Mouse (Mus musculus): ENCODE results near the gene Dock4. TPM values are rescaled to one million over a fixed set of nuclear protein-coding genes. Genes with fewer than 3 reads are reported as not detected.
"Not testable (repeated sequence)": the region's sequence is repeated elsewhere in the genome, so short reads cannot be mapped to it uniquely, and the experiment has no call there.

Gene Dock4
- polyA plus RNA-seq, 1 experiment, result 4.1 TPM

DNA sequence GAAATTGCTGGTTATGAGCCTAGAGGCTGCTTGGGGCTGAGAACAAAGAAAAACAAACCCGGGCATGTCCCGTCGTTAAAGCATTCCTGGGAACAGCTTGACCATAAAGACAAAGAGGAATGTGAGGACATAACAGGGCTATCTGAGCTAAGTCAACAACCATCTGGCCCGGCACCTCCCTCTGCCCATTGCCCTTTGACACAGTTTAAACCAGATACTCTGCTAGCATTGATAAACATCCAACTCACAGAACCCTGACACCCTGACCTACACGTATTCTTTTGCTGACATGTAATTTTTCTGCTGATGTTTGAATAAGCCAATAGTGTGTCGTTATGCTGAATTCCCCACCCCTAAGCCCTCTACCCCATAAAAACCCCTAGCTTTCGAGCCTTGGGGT, 427.5 kb downstream of the Dock4 start:
- DNase-seq (ENCODE audit: low spot score), result not testable (repeated sequence)

DNA sequence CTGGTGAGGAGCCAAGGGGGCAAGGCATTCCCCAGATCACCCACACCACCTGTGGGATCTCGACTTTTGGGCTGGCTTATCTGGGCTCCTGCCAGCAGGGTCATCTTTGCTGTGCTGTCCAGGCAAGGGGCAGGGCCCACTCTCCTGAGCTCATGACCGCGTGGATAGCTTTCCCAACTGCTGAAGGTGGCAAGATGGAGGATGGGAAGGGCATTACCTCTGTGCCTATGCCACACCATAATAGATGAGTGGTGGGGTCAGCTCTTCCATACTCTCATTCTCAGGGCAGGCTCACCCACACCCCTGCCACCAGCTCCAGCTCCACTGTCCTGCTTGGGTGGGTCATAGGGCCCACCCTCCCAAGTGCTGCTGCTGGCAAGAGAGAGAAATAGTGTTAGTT, 439.2 kb downstream of the Dock4 start:
- DNase-seq (ENCODE audit: low spot score), result no peak

DNA sequence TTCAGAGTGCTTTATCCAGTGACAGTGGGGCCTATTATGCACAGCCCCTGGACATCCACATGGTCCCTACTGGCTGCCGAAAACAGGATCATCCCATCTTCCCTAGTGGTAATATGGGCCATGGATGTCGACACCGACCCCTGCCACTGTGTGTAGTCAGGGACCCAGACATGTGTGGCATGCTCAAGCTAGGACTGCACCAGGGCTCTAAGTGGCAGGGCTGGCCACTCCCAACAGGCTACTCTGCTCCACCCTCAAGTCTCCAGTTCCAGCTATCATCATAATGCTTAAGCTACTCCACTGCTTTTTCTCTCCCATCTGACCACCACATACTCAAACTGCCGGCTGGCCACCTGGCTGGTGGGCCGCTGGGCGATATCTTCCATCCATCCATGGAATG, 439.6 kb downstream of the Dock4 start:
- no peak for DNase-seq (ENCODE audit: low spot score)

DNA sequence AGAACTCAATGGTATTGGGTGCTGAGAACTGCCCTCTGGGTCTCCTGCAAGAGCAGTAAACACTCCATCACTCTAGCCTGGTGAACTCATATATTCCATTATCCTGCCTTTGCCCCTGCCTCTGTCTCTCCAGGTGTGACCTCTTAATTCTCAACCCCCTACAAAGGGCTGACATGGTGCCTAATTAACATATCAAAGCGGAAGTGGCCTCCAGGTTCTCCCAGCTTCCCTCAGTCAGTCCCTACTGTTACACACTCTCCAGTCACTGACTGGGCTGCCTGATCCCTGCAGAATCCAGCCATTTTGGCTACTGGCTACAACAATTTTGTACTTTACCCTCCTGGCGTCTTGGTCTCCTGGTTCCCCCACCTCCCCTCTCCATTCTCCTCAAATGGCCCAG, 441.7 kb downstream of the Dock4 start:
- DNase-seq (ENCODE audit: low spot score), result no peak

DNA sequence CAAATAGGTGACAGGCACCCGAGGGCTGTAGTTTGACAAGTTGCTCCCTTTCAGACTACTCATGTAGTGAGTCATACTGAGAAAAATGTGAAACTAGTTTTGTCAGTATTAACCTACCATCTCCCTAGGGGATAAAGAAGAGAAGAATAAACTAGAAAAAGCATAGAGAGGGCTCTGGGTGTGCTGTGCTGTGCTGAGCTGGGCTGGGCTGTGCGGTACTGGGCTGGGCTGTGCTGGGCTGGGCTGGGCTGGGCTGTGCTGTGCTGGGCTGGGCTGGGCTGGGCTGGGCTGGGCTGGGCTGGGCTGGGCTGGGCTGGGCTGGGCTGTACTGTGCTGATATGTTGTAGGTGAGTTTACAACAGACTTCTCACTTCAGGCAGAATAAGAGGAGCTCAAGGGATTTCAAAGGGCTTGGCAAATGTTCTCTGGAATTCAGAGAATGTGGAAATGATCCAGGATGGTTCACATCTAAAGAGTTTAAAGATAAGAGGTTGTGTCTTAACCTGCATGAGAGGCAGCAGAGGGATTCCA, 442.6 kb downstream of the Dock4 start:
- no peak for DNase-seq (ENCODE audit: low spot score)

DNA sequence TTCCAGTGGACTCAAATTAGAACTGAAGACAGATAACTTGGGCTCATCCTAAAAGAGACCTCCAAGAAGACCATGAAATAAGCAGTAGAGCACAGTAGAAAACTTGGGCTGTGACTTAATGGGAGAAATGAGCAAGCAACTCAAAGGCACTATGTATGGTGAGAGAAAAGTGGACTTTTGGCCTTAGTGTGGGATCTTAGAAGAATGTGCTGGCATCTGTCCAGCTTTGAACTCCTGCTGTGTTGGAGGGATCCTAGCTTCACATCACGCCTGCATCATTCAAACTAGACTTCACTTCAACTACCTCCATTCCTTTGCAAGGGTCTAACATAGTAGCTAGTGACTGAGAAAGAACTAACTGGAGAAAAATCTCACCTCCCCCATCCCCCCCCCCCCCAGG, 443.1 kb downstream of the Dock4 start:
- DNase-seq (ENCODE audit: low spot score), result no peak

DNA sequence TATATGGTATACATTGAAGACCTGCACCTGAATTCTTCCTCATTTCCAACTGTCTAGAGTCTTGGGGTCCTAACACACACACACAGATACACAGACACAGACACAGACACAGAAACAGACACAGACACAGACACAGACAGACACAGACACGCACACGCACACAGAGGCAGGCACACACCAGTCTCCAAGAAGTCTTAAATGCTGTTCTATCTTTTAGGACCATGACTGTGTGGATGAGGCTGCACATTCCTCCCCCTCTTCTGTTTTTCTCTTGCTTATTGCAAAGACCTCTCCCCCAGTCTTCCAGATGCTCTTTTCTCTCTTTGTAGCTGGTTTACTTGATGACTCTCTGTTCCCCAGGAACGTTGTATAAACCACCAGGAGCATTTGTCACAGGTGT, 443.8 kb downstream of the Dock4 start:
- no peak for DNase-seq (ENCODE audit: low spot score)

DNA sequence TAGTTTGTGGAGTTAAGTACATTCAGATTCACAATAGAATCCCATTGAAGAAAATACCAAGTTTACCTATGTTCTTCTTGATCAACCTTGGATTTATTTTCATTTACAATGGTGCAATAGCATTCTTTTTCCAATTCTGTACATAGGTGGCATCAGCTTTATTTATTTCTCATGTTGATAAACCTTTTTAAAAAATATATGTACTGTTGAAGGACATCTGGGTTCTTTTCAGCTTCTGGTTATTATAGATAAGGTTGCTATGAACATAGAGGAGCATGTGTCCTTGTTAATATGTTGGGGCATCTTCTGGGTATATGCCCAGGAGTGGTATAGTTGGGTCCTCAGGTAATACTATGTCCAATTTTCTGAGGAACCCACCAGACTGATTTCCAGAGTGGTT, 445.4 kb downstream of the Dock4 start:
- DNase-seq (ENCODE audit: low spot score), result no peak

DNA sequence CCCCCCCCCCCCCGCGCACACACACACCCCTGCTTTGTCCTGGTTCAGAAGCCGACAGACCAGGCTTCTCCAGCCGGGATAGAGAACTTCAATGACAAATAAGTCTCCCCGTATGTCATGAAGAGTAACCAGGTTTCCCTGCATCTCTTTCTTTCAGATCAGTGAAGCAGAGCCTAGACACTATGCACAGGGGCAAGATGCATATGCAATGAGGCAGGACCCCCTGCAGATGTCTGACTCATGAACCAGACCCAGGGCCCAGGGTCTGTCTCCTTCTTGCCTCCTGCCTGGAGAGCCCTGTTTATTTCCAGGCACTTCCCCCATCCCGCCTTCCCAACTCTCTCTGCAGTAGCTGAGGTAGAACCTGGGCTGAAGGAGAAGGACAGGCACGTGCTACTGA, 448.0 kb downstream of the Dock4 start:
- no peak for DNase-seq (ENCODE audit: low spot score)

DNA sequence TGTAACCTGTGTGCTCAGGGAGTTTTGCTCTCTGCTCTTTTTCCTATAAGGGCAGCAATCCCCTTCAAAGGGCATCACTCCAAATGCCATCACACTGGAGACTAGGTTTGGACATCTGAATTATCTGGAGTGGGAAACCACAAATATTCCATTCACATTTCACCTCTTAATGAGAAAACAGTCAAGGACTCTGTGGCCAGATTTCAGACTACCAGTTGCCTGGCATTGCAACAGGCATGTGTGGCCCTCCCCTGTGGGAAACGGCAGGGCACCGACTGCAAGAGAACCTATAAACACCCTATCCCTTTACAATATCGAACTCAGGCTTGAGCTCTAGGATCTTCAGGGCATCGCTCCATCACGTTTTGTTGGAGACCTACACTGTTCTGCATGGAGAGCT, 448.9 kb downstream of the Dock4 start:
- DNase-seq (ENCODE audit: low spot score), result no peak

Other genes with a start within 250 kb of the Dock4 start
- 0.06 and 0.08 TPM in 2 replicates for gene Lsmem1, start 246.5 kb upstream of the Dock4 start, polyA plus RNA-seq (2012; rRNA removed)
- gene Ifrd1, start 197.4 kb upstream of the Dock4 start, polyA plus RNA-seq (2012; rRNA removed), result 49.8 and 63.7 TPM in 2 replicates
- 19.3 and 22.1 TPM in 2 replicates for gene Zfp277, start 50 bp upstream of the Dock4 start, polyA plus RNA-seq (2012; rRNA removed)

All from urinary bladder, adult 2 months (tissue).